Mouse (Mus musculus) brain, embryonic 14.5 days (tissue): ENCODE measurements at regions not wholly inside any gene's neighbourhood (a gene's known extent, or its start where the extent isn't known, plus 50 kb on each side); places are given as distances from the start of the nearest gene placed in this dataset.

ENCODE experiments used
- CTCF ChIP-seq: fragments of 200-500 bp; IDR thresholded peaks from 2 replicates; pipeline ENCODE4 v1.5.1; 2012; ENCODE audit warnings: inconsistent platforms, mild to moderate bottlenecking, moderate library complexity, borderline replicate concordance; ENCODE audit not compliant: insufficient read depth, insufficient read length; ENCODE audit errors: extremely low read depth
- POLR2A ChIP-seq: fragments of 200-500 bp; IDR thresholded peaks from 2 replicates; pipeline ENCODE4 v1.6.1; 2012; ENCODE audit warnings: mild to moderate bottlenecking, inconsistent platforms, borderline replicate concordance; ENCODE audit not compliant: poor library complexity, insufficient read depth, insufficient read length, severe bottlenecking; ENCODE audit errors: extremely low read depth

- TF ChIP-seq CTCF (no peak), POLR2A (no peak)
These were observed 1256.4 kb downstream of the Gsdmc2 start for GRCm38 (mm10) chr15:62588580-62588979.
